Mouse (Mus musculus) ES-Bruce4 (cell line): ENCODE measurements at regions not wholly inside any gene's neighbourhood (a gene's known extent, or its start where the extent isn't known, plus 50 kb on each side); places are given as distances from the start of the nearest gene placed in this dataset.

Experiments
- CTCF ChIP-seq: IDR thresholded peaks from one replicate; pipeline ENCODE4 v1.8.1; 2011; ENCODE audit warnings: low read depth, low read length
- EP300 ChIP-seq: IDR thresholded peaks from 2 replicates; pipeline ENCODE4 v1.6.1; 2011; ENCODE audit warnings: low read depth, low read length; ENCODE audit not compliant: insufficient read depth
- POLR2A ChIP-seq: IDR thresholded peaks from one replicate; pipeline ENCODE4 v1.8.1; 2011; ENCODE audit warnings: low read length; ENCODE audit not compliant: insufficient read depth

- TF ChIP-seq POLR2A (no peak), CTCF (no peak), EP300 (no peak)
These were observed 72.9 kb upstream of the Sulf2 start for GRCm38 (mm10) chr2:166228356-166228755.
